Mouse (Mus musculus) mouse embryonic stem cell (cell line): ENCODE results near the gene Rtkn.

Source experiments
- in situ Hi-C, 2 experiments: fragments of 300-500 bp; cut with MboI; formaldehyde crosslinking; loops; 1 replicate in 1 of 2; 3 replicates in 1 of 2; pipeline ENCODE4 v1.14.3; 2019 to 2020; ENCODE audit warnings: low sequenced_read_pairs in 2 of 2, low pct_unique_long_range_greater_than_20kb in 1 of 2, mixed read lengths in 1 of 2; ENCODE audit not compliant: unreplicated experiment in 1 of 2

Rtkn gene

GRCm38 (mm10) chr6:83135571-83136161 is 403 bp downstream of the Rtkn start:
- in situ Hi-C loops = no loop called here

- in situ Hi-C loops = no loop called here
These were observed 1.1 kb downstream of the Rtkn start for GRCm38 (mm10) chr6:83136291-83136880.

GRCm38 (mm10) chr6:83136881-83137575 is 1.8 kb downstream of the Rtkn start:
- in situ Hi-C loops = no loop called here

GRCm38 (mm10) chr6:83137576-83137950 is 2.3 kb downstream of the Rtkn start:
- in situ Hi-C loops = no loop called here

DNA sequence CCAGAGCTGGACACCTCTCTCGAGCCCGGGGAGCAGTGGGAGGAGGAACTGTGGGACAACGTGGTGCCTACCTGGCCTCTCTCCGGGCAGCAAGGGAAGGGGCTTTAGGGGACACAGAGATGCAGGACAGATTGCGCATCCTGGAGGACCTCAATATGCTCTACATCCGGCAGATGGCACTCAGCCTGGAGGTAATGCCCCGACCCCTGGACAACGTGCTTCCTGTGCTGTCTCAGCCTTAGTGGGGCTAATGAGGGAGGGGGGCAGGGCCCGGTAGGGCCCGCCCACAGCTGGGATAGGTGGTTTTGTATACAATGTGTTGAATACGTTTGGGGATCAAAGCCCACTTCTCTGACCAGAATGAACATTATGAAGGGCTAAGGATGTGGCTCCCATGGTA is 2.8 kb downstream of the Rtkn start:
- in situ Hi-C loops = no loop called here

DNA sequence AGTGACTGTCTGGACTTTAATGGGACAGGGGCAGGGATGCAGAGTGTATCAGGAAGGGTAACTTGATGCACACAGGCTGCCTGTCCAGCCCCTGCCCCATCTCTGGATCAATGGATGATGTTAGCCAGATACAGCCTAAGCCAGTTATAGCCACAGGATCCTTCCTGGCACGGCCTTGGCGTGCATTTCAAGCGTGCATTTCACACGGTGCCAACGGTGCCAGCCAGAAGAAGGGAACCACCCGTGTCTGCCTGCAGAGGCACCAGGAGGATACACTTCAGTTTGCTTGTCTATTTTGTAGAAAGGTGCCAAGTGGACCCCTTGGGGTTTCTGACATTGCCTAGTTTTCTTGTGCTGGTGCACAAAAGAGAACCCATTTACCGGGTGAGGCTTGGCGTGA is 4.8 kb downstream of the Rtkn start:
- in situ Hi-C loops = no loop called here

GRCm38 (mm10) chr6:83141636-83142035 is 6.4 kb downstream of the Rtkn start:
- in situ Hi-C loops = no loop called here

DNA sequence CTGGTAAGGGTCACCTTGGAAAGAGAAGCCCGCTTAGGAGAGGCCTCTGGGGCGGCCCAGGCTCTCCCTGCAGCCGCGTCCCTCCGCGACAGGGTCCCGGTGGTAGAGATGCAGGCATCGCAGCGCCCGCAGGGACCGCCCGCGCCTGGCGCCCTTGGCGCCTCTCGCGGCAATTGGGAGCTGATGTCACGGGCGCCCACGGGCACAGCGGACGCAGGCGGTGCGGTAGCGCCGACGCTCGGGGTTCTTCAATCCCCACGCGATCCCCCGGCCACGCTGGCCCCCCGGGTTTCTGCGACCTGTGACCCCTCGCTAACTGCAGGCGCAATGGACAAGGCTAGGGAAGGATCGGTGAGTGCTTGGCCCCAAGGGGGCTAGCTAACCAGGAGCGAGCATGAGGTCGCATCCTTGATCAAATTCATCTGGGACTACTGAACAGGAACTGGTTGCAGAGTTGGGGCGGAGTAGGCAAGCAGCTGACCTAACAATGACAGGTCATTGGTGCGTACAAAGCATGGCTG is 7.0 kb downstream of the Rtkn start:
- in situ Hi-C loops = no loop called here

- in situ Hi-C loops = no loop called here
These were observed 7.6 kb downstream of the Rtkn start for GRCm38 (mm10) chr6:83142886-83143285.

- in situ Hi-C loops = no loop called here
These were observed 9.9 kb downstream of the Rtkn start for GRCm38 (mm10) chr6:83145209-83145608.

- in situ Hi-C loops = no loop called here
These were observed 10.5 kb downstream of the Rtkn start for GRCm38 (mm10) chr6:83145805-83146204.

GRCm38 (mm10) chr6:83147280-83147679 is 12.0 kb downstream of the Rtkn start:
- in situ Hi-C loops = no loop called here

- in situ Hi-C loops = no loop called here
These were observed 16.5 kb downstream of the Rtkn start for GRCm38 (mm10) chr6:83151721-83152120.

DNA sequence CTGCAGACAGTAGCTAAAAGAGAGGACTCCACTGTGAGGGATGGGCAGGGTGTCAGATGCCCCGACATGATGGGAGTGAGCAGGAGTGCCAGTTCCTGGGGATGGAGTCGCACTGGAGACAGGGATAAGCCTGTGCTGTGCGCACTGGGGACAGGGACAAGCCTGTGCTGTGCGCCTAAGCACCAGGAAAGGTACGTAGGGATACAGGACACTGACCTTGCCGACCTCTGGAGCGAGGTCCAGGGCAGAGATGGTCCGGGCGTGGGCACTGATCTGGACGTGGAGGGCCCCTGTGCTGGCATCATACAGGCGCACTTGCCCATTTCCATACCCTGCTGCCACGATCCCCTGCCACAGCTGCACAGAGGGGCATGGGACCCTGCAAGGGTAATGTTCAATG is 17.8 kb downstream of the Rtkn start:
- in situ Hi-C loops = no loop called here

DNA sequence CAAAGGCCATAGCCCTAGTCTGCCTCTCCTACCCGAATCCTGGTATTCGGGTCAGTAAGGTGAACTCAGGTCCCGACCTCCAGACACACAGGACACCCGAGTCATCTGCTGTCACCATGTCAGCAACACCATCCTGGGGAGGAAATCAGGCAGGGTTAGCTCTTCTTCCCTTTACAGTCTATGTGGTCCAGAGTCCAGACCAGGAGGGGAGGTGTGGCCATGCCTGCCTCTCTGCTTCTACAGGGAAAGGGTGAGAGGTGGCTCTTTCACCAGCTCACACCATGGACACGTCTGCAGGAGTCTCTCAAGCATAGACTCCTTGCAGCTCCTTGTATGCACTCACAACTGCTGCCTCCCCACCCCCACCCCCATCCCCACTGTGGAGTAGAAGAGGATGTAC is 18.2 kb downstream of the Rtkn start:
- in situ Hi-C loops = no loop called here

DNA sequence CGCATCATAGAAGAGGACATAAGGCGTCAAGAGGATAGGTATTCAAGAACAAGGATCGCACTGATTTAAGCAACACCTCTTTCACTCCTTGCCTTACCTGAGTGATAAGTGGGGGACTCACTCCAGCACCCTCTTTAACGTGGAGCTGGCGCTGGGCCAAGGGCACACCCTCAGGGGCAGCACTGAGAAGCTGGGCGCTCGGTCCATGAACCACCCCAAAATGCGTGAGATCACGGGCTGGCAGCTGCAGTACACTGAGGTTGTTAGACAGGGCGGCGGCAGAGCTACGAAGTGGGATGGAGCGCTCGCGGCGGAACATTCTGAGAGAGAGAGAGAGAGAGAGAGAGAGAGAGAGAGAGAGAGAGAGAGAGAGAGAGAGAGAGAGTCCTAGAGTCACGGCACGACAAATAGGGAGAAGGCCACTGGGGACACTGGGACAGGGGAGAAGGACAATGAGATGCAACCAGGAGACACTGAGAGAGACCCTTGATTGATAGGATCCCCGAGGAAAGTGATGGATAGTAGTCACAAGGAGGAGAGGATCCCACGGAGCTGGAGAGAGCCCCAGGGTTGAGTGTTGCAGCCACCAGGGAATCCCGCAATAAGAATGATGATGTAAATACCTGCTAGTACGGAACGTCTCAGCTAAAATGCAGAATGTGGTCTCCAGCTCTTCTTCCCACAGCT is 20.4 kb downstream of the Rtkn start:
- in situ Hi-C loops = loop anchor here in 1 of 2 experiments (5.0 kb wide), 1 partner anchor 163 kb away; no protein-coding TSS in a partner anchor

GRCm38 (mm10) chr6:83156259-83156684 is 21.0 kb downstream of the Rtkn start, which contains the start of the genes Wdr54 and 1700003E16Rik:
Gene Wdr54, minus strand, starts transcription at chr6:83156397.
Gene 1700003E16Rik, plus strand, starts transcription at chr6:83156404.
- in situ Hi-C loops = loop anchor here in 1 of 2 experiments (5.0 kb wide), 1 partner anchor 164 kb away; no protein-coding TSS in a partner anchor

DNA sequence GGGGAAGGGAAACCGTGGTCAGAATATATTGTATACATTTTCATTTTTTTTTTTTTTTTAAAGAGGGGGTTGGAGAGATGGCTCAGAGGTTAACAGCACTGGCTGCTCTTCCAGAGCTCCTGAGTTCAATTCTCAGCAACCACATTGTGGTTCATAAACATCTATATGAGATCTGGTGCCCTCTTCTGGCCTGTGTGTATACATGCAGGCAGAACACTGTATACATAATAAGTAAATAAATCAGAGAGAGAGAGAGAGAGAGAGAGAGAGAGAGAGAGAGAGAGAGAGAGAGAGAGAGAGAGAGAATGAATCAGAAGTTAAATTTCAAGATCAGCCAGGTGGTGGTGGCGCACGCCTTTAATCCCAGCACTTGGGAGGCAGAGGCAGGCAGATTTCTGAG is 24.2 kb downstream of the Rtkn start:
- in situ Hi-C loops = loop anchor here in 1 of 2 experiments (5.0 kb wide), 1 partner anchor 167 kb away; no protein-coding TSS in a partner anchor

DNA sequence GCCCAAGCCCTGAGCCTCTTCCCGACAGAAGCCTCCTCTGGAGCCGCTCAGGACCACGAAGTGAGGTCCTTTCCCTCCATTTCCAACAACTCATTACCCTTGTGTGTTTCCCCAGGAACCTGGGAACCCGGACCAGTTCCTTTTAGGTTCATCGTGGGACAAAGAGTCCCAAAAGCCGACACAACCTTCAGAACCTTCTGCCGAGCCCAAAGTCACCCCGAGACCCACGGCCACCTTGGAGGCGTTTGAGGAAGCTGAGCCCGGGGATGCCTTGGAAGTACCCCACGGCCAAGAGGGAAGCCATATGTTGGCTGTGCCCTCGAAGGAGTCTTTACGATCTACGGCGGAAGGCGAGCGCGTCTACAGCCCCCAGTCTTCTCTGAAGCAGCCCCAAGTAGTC is 26.2 kb downstream of the Rtkn start:
- in situ Hi-C loops = no loop called here
